Mouse (Mus musculus) thymus, adult 2 months (tissue): ENCODE data around the gene Trim26. TPM values are rescaled to one million over a fixed set of nuclear protein-coding genes. Genes with fewer than 3 reads are reported as not detected.
"Not testable (repeated sequence)": the region's sequence is repeated elsewhere in the genome, so short reads cannot be mapped to it uniquely, and the experiment has no call there.

ENCODE experiments used
- DNase-seq: peaks from one replicate; pipeline ENCODE4 v3.0.0; 2021
- H3K27ac ChIP-seq: fragments of 200-500 bp; 2 replicates; pipeline ENCODE4 v1.5.1; 2012; ENCODE audit warnings: low read length, control low read depth; ENCODE audit not compliant: control insufficient read depth, insufficient read depth
- H3K27me3 ChIP-seq: fragments of 200-500 bp; 2 replicates; pipeline ENCODE4 v1.6.1; 2012; ENCODE audit warnings: mild to moderate bottlenecking, low read length, moderate library complexity, mixed read lengths; ENCODE audit not compliant: control insufficient read depth, insufficient read depth
- H3K36me3 ChIP-seq: fragments of 200-500 bp; 2 replicates; pipeline ENCODE4 v1.6.1; 2012; ENCODE audit warnings: mild to moderate bottlenecking, low read length, moderate library complexity; ENCODE audit not compliant: control insufficient read depth, insufficient read depth
- H3K4me1 ChIP-seq: fragments of 200-500 bp; replicated peaks from 2 replicates; pipeline ENCODE4 v1.6.1; 2012; ENCODE audit warnings: low read length; ENCODE audit not compliant: control insufficient read depth, insufficient read depth
- H3K4me3 ChIP-seq: fragments of 200-500 bp; 2 replicates; pipeline ENCODE4 v1.5.1; 2012; ENCODE audit warnings: mild to moderate bottlenecking, low read length, control low read depth, moderate library complexity; ENCODE audit not compliant: control insufficient read depth, insufficient read depth
- CTCF ChIP-seq: fragments of 200-500 bp; IDR thresholded peaks from 2 replicates; pipeline ENCODE4 v1.5.1; 2012; ENCODE audit warnings: mild to moderate bottlenecking, control low read depth, low read length, moderate library complexity, borderline replicate concordance; ENCODE audit not compliant: control insufficient read depth, poor library complexity, insufficient read depth; ENCODE audit errors: extremely low read depth
- POLR2A ChIP-seq: fragments of 200-500 bp; IDR thresholded peaks from 2 replicates; pipeline ENCODE4 v1.6.1; 2012; ENCODE audit warnings: mild to moderate bottlenecking, low read length, control low read depth, moderate library complexity; ENCODE audit not compliant: control insufficient read depth, poor library complexity, insufficient read depth; ENCODE audit errors: extremely low read depth
- WGBS: fragments of 180-500 bp; shearing (Covaris S2); methylation state at CpG from one replicate; pipeline ENCODE4 v1.1.7; 2018; 5-methylcytosine and 5-hydroxymethylcytosine counted together
- polyA plus RNA-seq: library from polyadenylated mRNA; depleted of rRNA; stranded (reverse); fragments of >200 nt; gene quantifications from 2 replicates; pipeline ENCODE4 v1.2.3, GENCODE M21; 2012

Gene Trim26
- polyA plus RNA-seq, 1 experiment = 39.9 TPM

DNA sequence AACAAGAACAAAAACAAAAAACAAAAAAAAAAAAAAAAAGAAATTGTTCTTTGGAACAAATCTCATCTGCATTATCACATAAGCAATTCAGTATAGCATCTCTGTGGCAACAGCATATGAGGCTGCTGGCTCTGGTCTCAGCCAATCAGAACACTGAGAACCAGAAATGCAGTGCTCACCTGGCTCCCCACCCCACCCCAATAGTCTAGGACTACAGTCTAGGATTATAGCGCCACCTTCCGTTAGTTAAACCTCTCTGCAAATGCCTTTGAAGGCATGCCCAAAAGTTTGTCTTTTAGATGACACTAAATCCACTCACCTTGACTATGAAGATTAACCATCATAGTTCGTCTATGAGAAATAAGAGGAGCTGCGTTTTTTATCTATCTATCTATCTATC is 11.4 kb upstream of the Trim26 start:
- no peak for TF ChIP-seq CTCF
- H3K4me3 ChIP-seq = no peak overlapping the region
- no peaks in the 10 kb centered on the region for H3K36me3 ChIP-seq
- H3K27me3 ChIP-seq = no peaks in the 10 kb centered on the region
- no peaks in the 10 kb centered on the region for H3K4me1 ChIP-seq
- no peak overlapping the region for H3K27ac ChIP-seq
- 15% methylated on average over 4 of the region's 4 CpGs for WGBS
- DNase-seq = peak; percentile 18

DNA sequence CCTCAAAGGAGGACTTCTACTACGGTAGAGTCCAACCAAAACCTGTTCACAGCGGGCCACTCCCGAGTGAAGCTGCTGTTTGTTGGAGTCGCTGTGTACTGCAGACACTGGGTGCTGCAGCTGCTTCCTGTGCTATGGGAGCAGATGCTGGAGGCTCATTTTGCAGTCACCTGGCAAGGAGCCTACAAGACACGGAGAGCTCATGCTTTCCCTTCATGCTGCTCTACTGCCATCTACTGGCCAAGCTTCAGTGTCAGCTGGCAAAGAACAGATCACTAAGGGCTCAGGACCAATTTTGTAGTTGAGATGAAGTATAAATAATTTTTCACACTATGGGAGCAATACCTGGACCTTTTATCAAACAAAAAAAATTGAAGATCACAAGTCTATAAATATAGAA is 10.9 kb upstream of the Trim26 start:
- peak; percentile 43; the same call in 1 of the 2 replicates for TF ChIP-seq CTCF
- not testable (repeated sequence) for H3K27me3 ChIP-seq, H3K36me3 ChIP-seq, H3K4me1 ChIP-seq, H3K27ac ChIP-seq, H3K4me3 ChIP-seq
- 2% methylated on average over 5 of the region's 5 CpGs for WGBS
- DNase-seq = peak; percentile 86

DNA sequence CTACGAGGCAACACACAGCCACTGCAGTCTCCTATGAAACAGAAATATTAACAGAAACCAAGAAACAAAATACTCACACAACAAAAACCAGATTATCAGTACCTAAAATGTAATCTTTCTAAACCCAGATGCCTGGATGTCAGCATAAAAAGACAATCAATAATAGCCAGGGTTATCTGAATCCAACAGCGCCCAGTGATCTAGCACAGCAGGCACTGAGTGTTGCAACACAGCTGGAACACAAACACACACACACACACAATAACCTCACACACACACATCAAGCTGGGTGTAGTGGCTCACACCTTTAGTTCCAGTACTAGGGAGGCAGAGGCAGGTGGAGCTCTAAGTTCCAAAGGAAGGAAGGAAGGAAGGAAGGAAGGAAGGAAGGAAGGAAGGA is 8.4 kb upstream of the Trim26 start:
- Histone ChIP-seq H3K4me1 (no peaks in the 10 kb centered on the region), H3K27ac (no peak overlapping the region), H3K4me3 (no peak overlapping the region), H3K27me3 (no peaks in the 10 kb centered on the region), H3K36me3 (no peaks in the 10 kb centered on the region)
- DNase-seq = no peak
- WGBS = 94% methylated on average over 2 of the region's 2 CpGs
- TF ChIP-seq POLR2A (no peak), CTCF (no peak)

DNA sequence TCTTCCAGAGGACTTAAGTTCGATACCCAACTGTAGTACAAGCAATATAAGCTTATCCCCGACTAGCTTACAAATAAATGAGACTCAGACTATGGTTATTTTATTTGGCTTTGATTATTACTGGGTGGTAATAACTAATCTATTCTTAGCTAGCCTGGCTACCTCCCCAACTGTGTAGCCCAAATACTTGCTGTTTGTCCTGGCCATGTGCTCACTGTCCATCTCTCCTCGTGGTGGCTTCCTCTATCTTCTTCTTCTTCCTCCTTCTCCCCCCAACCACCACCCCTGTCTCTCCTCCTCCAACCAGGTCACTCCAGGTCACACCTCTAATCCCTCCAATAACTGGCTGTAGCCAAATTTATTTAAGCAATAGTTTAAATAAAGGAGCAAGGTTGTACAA is 6.5 kb upstream of the Trim26 start:
- H3K4me1 ChIP-seq = no peaks in the 10 kb centered on the region
- H3K4me3 ChIP-seq = no peak overlapping the region
- TF ChIP-seq CTCF (no peak), POLR2A (no peak)
- H3K27ac ChIP-seq = no peak overlapping the region
- WGBS = 69% methylated on average over 3 of the region's 3 CpGs
- H3K27me3 ChIP-seq = no peaks in the 10 kb centered on the region
- no peak for DNase-seq
- no peaks in the 10 kb centered on the region for H3K36me3 ChIP-seq

DNA sequence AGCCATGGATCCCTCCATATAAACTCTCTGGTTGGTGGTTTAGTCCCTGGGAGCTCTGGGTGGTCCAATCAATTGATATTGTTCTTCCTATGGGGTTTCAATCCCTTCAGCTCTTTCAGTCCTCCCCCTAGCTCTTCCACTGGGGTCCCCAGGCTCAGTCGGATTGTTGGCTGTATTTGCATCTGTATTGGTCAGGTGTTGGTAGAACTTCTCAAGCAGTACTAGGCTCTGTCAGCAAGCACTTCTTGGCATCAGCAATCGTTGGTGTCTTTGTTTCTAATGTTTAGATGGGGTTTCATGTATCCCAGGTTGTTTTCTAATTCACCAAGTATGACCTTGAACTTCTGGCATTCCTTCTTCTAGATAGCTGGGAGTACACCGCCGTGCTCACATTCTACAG is 4.2 kb upstream of the Trim26 start:
- TF ChIP-seq CTCF (no peak), POLR2A (no peak)
- DNase-seq = no peak
- H3K36me3 ChIP-seq = no peaks in the 10 kb centered on the region
- peaks cover 3% of the 10 kb centered on the region for H3K4me1 ChIP-seq
- 69% methylated on average over 4 of the region's 4 CpGs for WGBS
- no peak overlapping the region for H3K4me3 ChIP-seq
- no peaks in the 10 kb centered on the region for H3K27me3 ChIP-seq
- no peak overlapping the region for H3K27ac ChIP-seq

DNA sequence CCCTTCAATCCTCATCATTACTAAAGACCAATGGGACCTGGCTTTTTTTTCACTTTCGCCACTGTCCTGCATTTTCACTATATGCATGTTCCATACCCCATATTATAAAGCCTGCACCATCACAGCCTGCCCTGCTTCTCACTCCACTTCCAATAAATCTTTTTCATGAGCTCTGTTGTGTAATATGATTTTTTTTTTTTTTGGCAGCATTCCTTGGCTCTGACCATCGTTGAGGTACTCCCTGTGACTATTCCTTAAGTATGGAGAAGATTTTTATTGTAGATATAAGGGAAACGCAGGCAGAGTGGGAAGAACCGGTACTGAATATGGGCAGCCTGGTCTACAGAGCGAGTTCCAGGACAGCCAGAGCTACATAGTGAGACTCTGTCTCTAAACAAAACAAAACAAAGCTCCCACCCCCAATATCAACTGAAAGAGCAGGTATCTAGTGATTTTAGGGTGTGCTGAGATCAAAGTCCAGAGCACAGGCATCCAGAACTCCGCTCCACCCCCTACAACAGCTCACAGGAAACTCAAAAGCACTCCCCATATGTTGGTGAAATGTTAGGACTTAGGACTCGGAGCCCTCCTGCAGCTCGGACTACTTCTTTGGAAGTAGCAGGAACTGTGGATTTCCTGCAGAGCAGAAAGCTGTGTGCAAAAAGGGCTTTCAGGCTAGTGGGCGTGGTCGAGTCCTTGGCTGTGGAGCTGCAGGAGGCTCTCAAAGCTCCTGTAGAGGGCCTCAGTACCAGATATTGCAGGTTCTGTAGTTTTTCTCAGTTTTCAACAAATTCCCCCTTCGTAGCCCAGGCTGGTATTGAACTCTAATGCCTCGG is 1.1 kb upstream of the Trim26 start:
- H3K36me3 ChIP-seq = no peaks in the 10 kb centered on the region
- peaks cover 6% of the 10 kb centered on the region for H3K4me1 ChIP-seq
- H3K27ac ChIP-seq = no peak overlapping the region; the same call in 1 of the 2 replicates
- 42% methylated on average over 12 of the region's 12 CpGs for WGBS
- H3K4me3 ChIP-seq = no peak overlapping the region
- H3K27me3 ChIP-seq = no peaks in the 10 kb centered on the region
- TF ChIP-seq CTCF (no peak), POLR2A (no peak)
- DNase-seq = peak; percentile 75

DNA sequence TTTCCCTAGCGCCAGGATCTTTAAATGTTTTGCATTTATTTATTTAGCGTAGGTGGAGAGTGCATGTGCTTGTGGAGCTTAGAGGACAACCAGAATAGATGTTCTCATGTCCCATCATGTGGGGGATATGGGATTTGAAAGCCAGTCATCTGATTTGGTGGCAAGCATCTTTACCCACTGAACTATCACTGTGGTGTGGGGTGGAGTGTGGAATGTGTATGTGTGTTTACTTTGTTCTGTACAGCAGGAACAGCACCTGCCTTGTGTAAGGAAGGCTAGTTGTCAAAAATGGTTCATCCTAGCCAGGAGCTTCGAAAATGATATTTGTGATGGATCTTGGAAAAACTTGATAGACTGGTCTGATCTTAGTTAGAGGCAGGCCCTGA is 514 bp upstream of the Trim26 start:
- Histone ChIP-seq H3K4me1 (peaks cover 6% of the 10 kb centered on the region), H3K36me3 (no peaks in the 10 kb centered on the region), H3K4me3 (peak overlapping the region; percentile 75), H3K27ac (peak overlapping the region; percentile 87), H3K27me3 (no peaks in the 10 kb centered on the region)
- TF ChIP-seq CTCF (no peak), POLR2A (no peak)
- WGBS = 18% methylated on average over 3 of the region's 3 CpGs
- no peak for DNase-seq
